Mouse (Mus musculus) limb, embryonic 14.5 days (tissue): ENCODE measurements around the gene Timm8a2. TPM values are rescaled to one million over a fixed set of nuclear protein-coding genes. Genes with fewer than 3 reads are reported as not detected.

Experiments used
- ATAC-seq: fragments of 200-750 bp; cut with Nextera tagmentation; 2 replicates; pipeline ENCODE4 v1.8.0; 2017; ENCODE audit warnings: low read depth, moderate number of reproducible peaks, moderate TSS enrichment; ENCODE audit not compliant: low FRiP score
- DNase-seq: peaks from one replicate; pipeline ENCODE4 v3.0.0-alpha.2; 2015; ENCODE audit warnings: low spot score
- H3K27ac ChIP-seq: fragments of 300-500 bp; sonication (generic); replicated peaks from 2 replicates; pipeline ENCODE4 v1.5.1; 2014; ENCODE audit warnings: low read depth, mild to moderate bottlenecking, low read length, moderate library complexity, mixed read lengths
- H3K27me3 ChIP-seq: fragments of 300-500 bp; sonication (generic); 2 replicates; pipeline ENCODE4 v1.6.1; 2014; ENCODE audit warnings: low read length, mixed read lengths; ENCODE audit not compliant: control insufficient read depth, insufficient read depth
- H3K36me3 ChIP-seq: fragments of 300-500 bp; sonication (generic); 2 replicates; pipeline ENCODE4 v1.6.1; 2014; ENCODE audit warnings: mild to moderate bottlenecking, low read length, moderate library complexity, mixed read lengths; ENCODE audit not compliant: control insufficient read depth, insufficient read depth
- H3K4me1 ChIP-seq: fragments of 300-500 bp; sonication (generic); 2 replicates; pipeline ENCODE4 v1.6.1; 2014; ENCODE audit warnings: antibody characterized with exemption, low read length, mixed read lengths; ENCODE audit not compliant: control insufficient read depth, insufficient read depth
- H3K4me2 ChIP-seq: fragments of 300-500 bp; sonication (generic); replicated peaks from 2 replicates; pipeline ENCODE4 v1.6.1; 2014; ENCODE audit warnings: low read depth, mild to moderate bottlenecking, low read length, moderate library complexity; ENCODE audit not compliant: severe bottlenecking
- H3K4me3 ChIP-seq: fragments of 300-500 bp; sonication (generic); replicated peaks from 2 replicates; pipeline ENCODE4 v1.5.1; 2014; ENCODE audit warnings: low read length
- H3K9ac ChIP-seq: fragments of 300-500 bp; sonication (generic); 2 replicates; pipeline ENCODE4 v1.6.1; 2014; ENCODE audit warnings: mild to moderate bottlenecking, low read depth, low read length, moderate library complexity; ENCODE audit not compliant: severe bottlenecking
- H3K9me3 ChIP-seq: fragments of 300-500 bp; sonication (generic); 2 replicates; pipeline ENCODE4 v1.6.1; 2016; ENCODE audit warnings: low read length; ENCODE audit not compliant: control insufficient read depth
- POLR2A ChIP-seq: fragments of 200-500 bp; IDR thresholded peaks from 2 replicates; pipeline ENCODE4 v1.8.0; 2012; ENCODE audit warnings: inconsistent platforms, mild to moderate bottlenecking, moderate library complexity, borderline replicate concordance; ENCODE audit not compliant: insufficient read depth, insufficient read length; ENCODE audit errors: extremely low read depth
- WGBS: fragments of 180-500 bp; shearing (Covaris S2); extraction: QIAGEN DNeasy Blood & Tissue Kit; methylation state at CpG from one replicate; pipeline ENCODE4 v1.1.7; 2014; 5-methylcytosine and 5-hydroxymethylcytosine counted together
- polyA plus RNA-seq, 2 experiments: library from polyadenylated mRNA; depleted of rRNA in 1 of 2; stranded (reverse) in 1 of 2; unstranded in 1 of 2; fragments of >200 nt; fragmentation: Nextera tagmentation in 1 of 2; extraction: Ambion mirVana in 1 of 2; gene quantifications; 2 replicates each; pipeline versions ENCODE4 v1.2.1 to v1.2.3; 2012 to 2014

Gene Timm8a2
- polyA plus RNA-seq, 2 experiments, result 0.20 TPM; not detected in 1

DNA sequence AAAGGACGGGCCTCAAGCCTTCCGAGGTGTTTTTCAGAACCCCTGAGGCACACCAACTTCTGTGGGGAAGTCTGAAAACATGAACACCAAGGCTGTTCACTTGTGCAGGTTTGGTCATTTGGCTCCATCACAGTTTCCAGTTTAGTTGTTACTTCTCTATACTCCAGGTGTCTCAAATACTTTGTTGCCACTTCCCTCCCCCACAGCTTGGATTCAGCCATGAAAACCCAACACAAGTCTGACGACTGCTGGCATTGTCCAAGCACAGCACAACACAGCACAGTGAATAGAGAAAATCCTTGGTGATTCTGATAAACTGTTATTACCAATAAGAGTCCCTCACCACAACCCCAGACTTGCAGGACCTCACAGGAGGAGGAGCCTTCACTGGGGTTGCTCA is 42.5 kb downstream of the Timm8a2 start:
- no peaks in the 10 kb centered on the region for H3K36me3 ChIP-seq

DNA sequence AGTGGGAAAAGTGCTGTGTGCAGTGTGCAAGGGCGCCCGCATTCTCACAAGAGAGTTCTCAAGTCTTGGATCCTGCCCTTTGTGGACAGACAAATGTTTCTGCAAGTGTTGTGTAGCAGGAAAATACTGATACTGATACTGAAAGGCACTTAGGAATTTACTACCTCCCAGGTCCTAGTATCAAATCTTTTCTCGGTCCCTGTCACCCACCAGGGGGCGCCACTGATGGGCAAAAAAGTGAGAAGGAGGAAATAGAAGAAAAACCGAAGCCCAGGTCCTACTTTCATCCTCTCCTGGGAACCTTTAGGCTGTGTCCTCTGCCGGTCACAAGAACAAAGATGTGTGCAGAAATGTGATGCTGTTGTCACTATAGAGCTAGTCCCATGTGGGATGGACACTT is 45.0 kb downstream of the Timm8a2 start:
- Histone ChIP-seq H3K36me3 (no peaks in the 10 kb centered on the region), H3K9ac (no peak overlapping the region), H3K27me3 (no peaks in the 10 kb centered on the region), H3K9me3 (no peaks in the 10 kb centered on the region), H3K4me1 (no peaks in the 10 kb centered on the region), H3K4me2 (no peak overlapping the region), H3K27ac (no peak overlapping the region), H3K4me3 (no peak overlapping the region)
- 47% methylated on average over 6 of the region's 6 CpGs for WGBS
- DNase-seq (no peak), ATAC-seq (no peak)
- TF ChIP-seq POLR2A, result no peak

More for the DNA sequence above, 42.5 kb downstream of the Timm8a2 start:
- Histone ChIP-seq H3K9me3 (no peaks in the 10 kb centered on the region), H3K4me2 (no peak overlapping the region), H3K4me3 (no peak overlapping the region), H3K27me3 (no peaks in the 10 kb centered on the region), H3K9ac (no peak overlapping the region), H3K27ac (no peak overlapping the region), H3K4me1 (no peaks in the 10 kb centered on the region)
- ATAC-seq (no peak), DNase-seq (no peak)
- WGBS, result 89% methylated on average over 3 of the region's 3 CpGs
- TF ChIP-seq POLR2A, result no peak

DNA sequence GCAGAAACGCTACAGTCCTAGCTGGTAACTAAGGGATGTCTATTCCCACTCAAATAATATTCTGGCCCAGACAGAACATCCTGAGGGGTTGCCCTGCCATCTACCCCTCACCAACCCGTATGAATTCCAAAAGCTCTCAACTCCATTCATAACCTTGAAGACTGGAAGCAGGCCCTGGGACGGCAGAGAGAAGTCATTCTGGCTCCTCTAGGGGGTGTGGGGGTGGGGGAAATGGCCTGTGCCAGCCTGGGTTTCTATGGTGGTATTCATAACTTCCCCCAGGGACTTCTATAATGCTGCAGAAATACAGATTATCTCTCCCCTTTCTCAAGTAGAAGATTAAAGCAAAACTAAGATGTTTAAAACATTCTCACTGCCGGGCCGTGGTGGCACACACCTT is 45.4 kb downstream of the Timm8a2 start:
- 86% methylated on average over 5 of the region's 5 CpGs for WGBS
- Histone ChIP-seq H3K4me1 (no peaks in the 10 kb centered on the region), H3K36me3 (no peaks in the 10 kb centered on the region), H3K4me2 (no peak overlapping the region), H3K27ac (no peak overlapping the region), H3K9ac (no peak overlapping the region), H3K4me3 (no peak overlapping the region), H3K27me3 (no peaks in the 10 kb centered on the region), H3K9me3 (no peaks in the 10 kb centered on the region)
- DNase-seq (no peak), ATAC-seq (no peak)
- TF ChIP-seq POLR2A, result no peak

DNA sequence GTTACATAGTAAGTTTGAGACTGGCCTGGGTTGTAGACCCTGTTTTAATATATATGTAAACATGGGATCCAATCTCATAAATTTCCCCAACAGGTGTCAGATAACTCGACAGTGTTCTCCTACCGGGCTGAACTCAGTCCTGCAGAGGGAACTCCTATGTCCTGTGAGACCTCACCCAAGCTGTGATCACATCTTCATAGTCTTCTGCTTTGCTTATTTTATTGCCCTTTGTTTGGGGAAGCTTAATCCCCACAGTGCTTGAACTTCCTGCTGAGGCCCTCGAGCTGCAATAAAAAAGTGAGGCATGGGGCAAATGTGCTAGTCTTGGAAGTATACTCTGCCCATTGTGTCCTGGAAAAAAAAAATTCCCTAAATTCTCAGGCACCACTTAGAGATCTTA is 46.8 kb downstream of the Timm8a2 start:
- ATAC-seq (peak; percentile 37; the same call in 1 of the 2 replicates), DNase-seq (no peak)
- no peaks in the 10 kb centered on the region for H3K36me3 ChIP-seq
- H3K9me3 ChIP-seq, result no peaks in the 10 kb centered on the region
- no peak overlapping the region for H3K4me3 ChIP-seq
- no peak overlapping the region for H3K4me2 ChIP-seq
- H3K27ac ChIP-seq, result no peak overlapping the region
- 23% methylated on average over 3 of the region's 3 CpGs for WGBS
- H3K27me3 ChIP-seq, result no peaks in the 10 kb centered on the region
- TF ChIP-seq POLR2A, result no peak
- H3K9ac ChIP-seq, result no peak overlapping the region
- H3K4me1 ChIP-seq, result no peaks in the 10 kb centered on the region

DNA sequence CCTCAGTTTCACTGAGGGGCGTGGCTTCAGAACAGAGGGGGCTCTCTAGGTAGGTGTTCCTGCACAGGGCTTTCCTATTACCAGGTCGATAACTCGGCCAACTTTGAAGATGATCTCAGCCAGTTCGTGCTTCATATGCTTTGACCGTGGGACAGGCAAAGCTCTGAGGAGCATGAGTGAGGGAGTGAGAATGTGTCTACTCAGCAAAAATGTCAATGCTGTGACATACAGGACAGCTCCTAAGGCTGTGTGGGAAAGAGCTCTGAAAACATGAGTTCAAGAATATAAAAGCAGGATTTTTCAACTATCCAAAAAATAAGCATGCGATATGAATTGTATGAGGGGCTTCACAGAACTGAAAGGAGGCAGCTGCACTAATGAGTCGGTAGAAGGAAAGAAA is 49.0 kb downstream of the Timm8a2 start:
- Histone ChIP-seq H3K4me1 (no peaks in the 10 kb centered on the region), H3K9me3 (no peaks in the 10 kb centered on the region), H3K4me2 (no peak overlapping the region), H3K27ac (no peak overlapping the region), H3K9ac (no peak overlapping the region), H3K27me3 (no peaks in the 10 kb centered on the region), H3K36me3 (no peaks in the 10 kb centered on the region), H3K4me3 (no peak overlapping the region)
- WGBS, result 84% methylated on average over 7 of the region's 7 CpGs
- no peak for DNase-seq
- no peak for ATAC-seq
- TF ChIP-seq POLR2A, result no peak

DNA sequence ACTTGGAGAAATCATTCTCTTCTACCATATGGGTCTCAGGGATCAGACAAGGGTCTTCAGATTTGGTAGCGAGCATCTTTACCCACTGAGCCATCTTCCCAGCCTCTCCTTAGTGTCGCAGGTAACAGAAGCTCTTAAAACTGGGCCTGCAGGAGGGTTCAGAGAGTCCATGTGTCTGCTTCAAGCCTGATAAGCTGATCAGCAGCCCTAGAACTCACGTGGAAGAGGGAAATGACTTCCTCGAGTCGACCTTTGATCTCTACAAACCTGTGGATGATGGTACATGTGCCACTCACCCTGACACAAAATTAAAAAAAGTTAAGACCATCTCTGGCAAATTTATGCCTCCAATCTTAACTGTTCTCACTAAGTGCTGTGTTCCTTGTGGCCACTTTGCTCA is 53.5 kb downstream of the Timm8a2 start:
- Histone ChIP-seq H3K27ac (no peak overlapping the region), H3K27me3 (no peaks in the 10 kb centered on the region), H3K36me3 (no peaks in the 10 kb centered on the region), H3K4me3 (no peak overlapping the region), H3K9me3 (no peaks in the 10 kb centered on the region), H3K9ac (no peak overlapping the region), H3K4me2 (no peak overlapping the region), H3K4me1 (no peaks in the 10 kb centered on the region)
- DNase-seq (no peak), ATAC-seq (no peak)
- no peak for TF ChIP-seq POLR2A
- 68% methylated on average over 5 of the region's 5 CpGs for WGBS

Other genes starting within 250 kb of the Timm8a2 start
- 18.4 and 19.7 TPM in 2 replicates for gene Dock9, start 236.8 kb upstream of the Timm8a2 start, polyA plus RNA-seq (2012; rRNA removed)
- gene Dock9, start 236.8 kb upstream of the Timm8a2 start, polyA plus RNA-seq (2014; fragmentation: Nextera tagmentation; extraction: Ambion mirVana), result 12.3 and 13.8 TPM in 2 replicates
- gene Ubac2, start 156.1 kb upstream of the Timm8a2 start, polyA plus RNA-seq (2012; rRNA removed), result 46.3 and 64.2 TPM in 2 replicates
- 66.9 and 70.7 TPM in 2 replicates for gene Ubac2, start 156.1 kb upstream of the Timm8a2 start, polyA plus RNA-seq (2014; fragmentation: Nextera tagmentation; extraction: Ambion mirVana)
- 0.36 TPM in 1 of 2 replicates, not detected in the other for gene Gpr18, start 118.9 kb upstream of the Timm8a2 start, polyA plus RNA-seq (2012; rRNA removed)
- 0.26 TPM in 1 of 2 replicates, not detected in the other for gene Gpr18, start 118.9 kb upstream of the Timm8a2 start, polyA plus RNA-seq (2014; fragmentation: Nextera tagmentation; extraction: Ambion mirVana)
- 2.8 and 3.4 TPM in 2 replicates for gene Gpr183, start 69.5 kb upstream of the Timm8a2 start, polyA plus RNA-seq (2012; rRNA removed)
- gene Gpr183, start 69.5 kb upstream of the Timm8a2 start, polyA plus RNA-seq (2014; fragmentation: Nextera tagmentation; extraction: Ambion mirVana), result 4.2 and 4.3 TPM in 2 replicates
- 92.5 and 128 TPM in 2 replicates for gene Tm9sf2, start 72.4 kb downstream of the Timm8a2 start, polyA plus RNA-seq (2012; rRNA removed)
- gene Tm9sf2, start 72.4 kb downstream of the Timm8a2 start, polyA plus RNA-seq (2014; fragmentation: Nextera tagmentation; extraction: Ambion mirVana), result 153 and 154 TPM in 2 replicates
- gene Clybl, start 147.0 kb downstream of the Timm8a2 start, polyA plus RNA-seq (2012; rRNA removed), result 9.1 and 13.3 TPM in 2 replicates
- gene Clybl, start 147.0 kb downstream of the Timm8a2 start, polyA plus RNA-seq (2014; fragmentation: Nextera tagmentation; extraction: Ambion mirVana), result 16.8 and 20.4 TPM in 2 replicates